Mouse (Mus musculus) limb, embryonic 11.5 days (tissue): ENCODE results near the gene Cd59b. TPM values are rescaled to one million over a fixed set of nuclear protein-coding genes. Genes with fewer than 3 reads are reported as not detected.

Experiments used
- ATAC-seq: fragments of 200-750 bp; cut with Nextera tagmentation; 2 replicates; pipeline ENCODE4 v1.8.0; 2017; ENCODE audit warnings: low read depth; ENCODE audit not compliant: insufficient number of reproducible peaks, low FRiP score, low TSS enrichment
- DNase-seq: peaks from one replicate; pipeline ENCODE4 v3.0.0-alpha.2; 2015; ENCODE audit warnings: low spot score
- H3K27ac ChIP-seq: fragments of 300-500 bp; sonication (generic); replicated peaks from 2 replicates; pipeline ENCODE4 v1.5.1; 2014; ENCODE audit warnings: low read depth, mild to moderate bottlenecking, low read length
- H3K27me3 ChIP-seq: fragments of 300-500 bp; sonication (generic); 2 replicates; pipeline ENCODE4 v1.6.1; 2014; ENCODE audit warnings: mild to moderate bottlenecking, low read length, mixed read lengths; ENCODE audit not compliant: control insufficient read depth, insufficient read depth
- H3K36me3 ChIP-seq: fragments of 300-500 bp; sonication (generic); 2 replicates; pipeline ENCODE4 v1.6.1; 2014; ENCODE audit warnings: mild to moderate bottlenecking, low read length, moderate library complexity, mixed read lengths; ENCODE audit not compliant: control insufficient read depth, insufficient read depth
- H3K4me1 ChIP-seq: fragments of 300-500 bp; sonication (generic); 2 replicates; pipeline ENCODE4 v1.6.1; 2014; ENCODE audit warnings: low read length, mixed read lengths; ENCODE audit not compliant: control insufficient read depth, insufficient read depth
- H3K4me2 ChIP-seq: fragments of 300-500 bp; sonication (generic); 2 replicates; pipeline ENCODE4 v1.6.1; 2014; ENCODE audit warnings: low read depth, mild to moderate bottlenecking, moderate library complexity; ENCODE audit not compliant: severe bottlenecking
- H3K4me3 ChIP-seq: fragments of 300-500 bp; sonication (generic); 2 replicates; pipeline ENCODE4 v1.5.1; 2014; ENCODE audit warnings: low read depth, low read length
- H3K9ac ChIP-seq: fragments of 300-500 bp; sonication (generic); 2 replicates; pipeline ENCODE4 v1.6.1; 2014; ENCODE audit warnings: mild to moderate bottlenecking, low read length
- H3K9me3 ChIP-seq: fragments of 300-500 bp; sonication (generic); 2 replicates; pipeline ENCODE4 v1.6.1; 2016; ENCODE audit warnings: low read length; ENCODE audit not compliant: control insufficient read depth
- WGBS: fragments of 180-500 bp; shearing (Covaris S2); extraction: QIAGEN DNeasy Blood & Tissue Kit; methylation state at CpG from one replicate; pipeline ENCODE4 v1.1.7; 2014; 5-methylcytosine and 5-hydroxymethylcytosine counted together
- polyA plus RNA-seq: library from polyadenylated mRNA; unstranded; fragments of >200 nt; fragmentation: Nextera tagmentation; extraction: Ambion mirVana; gene quantifications from 2 replicates; pipeline ENCODE4 v1.2.1, GENCODE M21; 2014

The Cd59b gene
- polyA plus RNA-seq, 1 experiment from 2014 or later: 4.9 TPM

- no peaks in the 10 kb centered on the region for H3K9me3 ChIP-seq
- no peaks in the 10 kb centered on the region for H3K4me1 ChIP-seq
- DNase-seq (no peak), ATAC-seq (no peak)
- no peak overlapping the region for H3K4me2 ChIP-seq
- no peak overlapping the region for H3K4me3 ChIP-seq
- no peak overlapping the region for H3K9ac ChIP-seq
- H3K27ac ChIP-seq: no peak overlapping the region
- H3K27me3 ChIP-seq: 0 out of 2 replicates have a peak, but pooled peaks cover 3% of the 10 kb centered on the region
- H3K36me3 ChIP-seq: no peaks in the 10 kb centered on the region
- 78% methylated on average over 5 of the region's 5 CpGs for WGBS
These were observed 54.4 kb downstream of the Cd59b start for GRCm38 (mm10) chr2:104124071-104124470.

- DNase-seq (no peak), ATAC-seq (no peak)
- Histone ChIP-seq H3K27me3 (no peaks in the 10 kb centered on the region), H3K4me3 (no peak overlapping the region), H3K36me3 (no peaks in the 10 kb centered on the region), H3K9me3 (no peaks in the 10 kb centered on the region), H3K4me1 (no peaks in the 10 kb centered on the region), H3K4me2 (no peak overlapping the region), H3K9ac (no peak overlapping the region), H3K27ac (no peak overlapping the region)
- 87% methylated on average over 13 of the region's 13 CpGs for WGBS
These were observed 59.3 kb downstream of the Cd59b start for GRCm38 (mm10) chr2:104128803-104129531.

- no peak for ATAC-seq
- WGBS: 81% methylated on average over 6 of the region's 6 CpGs
- H3K36me3 ChIP-seq: no peaks in the 10 kb centered on the region
- no peak overlapping the region for H3K9ac ChIP-seq
- no peak overlapping the region for H3K4me3 ChIP-seq
- no peak overlapping the region for H3K27ac ChIP-seq
- H3K4me1 ChIP-seq: no peaks in the 10 kb centered on the region
- no peak overlapping the region for H3K4me2 ChIP-seq
- no peaks in the 10 kb centered on the region for H3K9me3 ChIP-seq
- no peaks in the 10 kb centered on the region for H3K27me3 ChIP-seq
- no peak for DNase-seq
These were observed 60.5 kb downstream of the Cd59b start for GRCm38 (mm10) chr2:104130165-104130564.

- DNase-seq (peak; percentile 72), ATAC-seq (no peak)
- H3K9me3 ChIP-seq: no peaks in the 10 kb centered on the region
- H3K27me3 ChIP-seq: no peaks in the 10 kb centered on the region
- no peak overlapping the region for H3K4me3 ChIP-seq
- no peak overlapping the region for H3K9ac ChIP-seq
- H3K36me3 ChIP-seq: no peaks in the 10 kb centered on the region
- no peak overlapping the region for H3K27ac ChIP-seq
- H3K4me2 ChIP-seq: no peak overlapping the region
- WGBS: 64% methylated on average over 3 of the region's 3 CpGs
- no peaks in the 10 kb centered on the region for H3K4me1 ChIP-seq
These were observed 61.3 kb downstream of the Cd59b start for GRCm38 (mm10) chr2:104130969-104131368.

- Histone ChIP-seq H3K4me2 (no peak overlapping the region), H3K4me3 (no peak overlapping the region), H3K4me1 (no peaks in the 10 kb centered on the region), H3K9ac (no peak overlapping the region), H3K9me3 (no peaks in the 10 kb centered on the region), H3K27me3 (no peaks in the 10 kb centered on the region), H3K27ac (no peak overlapping the region), H3K36me3 (no peaks in the 10 kb centered on the region)
- 77% methylated on average over 7 of the region's 7 CpGs for WGBS
- no peak for DNase-seq
- ATAC-seq: no peak
These were observed 62.7 kb downstream of the Cd59b start for GRCm38 (mm10) chr2:104132266-104132859.

- Histone ChIP-seq H3K36me3 (no peaks in the 10 kb centered on the region), H3K4me3 (no peak overlapping the region), H3K9ac (no peak overlapping the region), H3K27ac (no peak overlapping the region), H3K4me1 (no peaks in the 10 kb centered on the region), H3K9me3 (no peaks in the 10 kb centered on the region), H3K27me3 (no peaks in the 10 kb centered on the region), H3K4me2 (no peak overlapping the region)
- DNase-seq (no peak), ATAC-seq (no peak)
- 34% methylated on average over 12 of the region's 12 CpGs for WGBS
These were observed 63.6 kb downstream of the Cd59b start for GRCm38 (mm10) chr2:104133042-104133810.

- no peaks in the 10 kb centered on the region for H3K27me3 ChIP-seq
- no peaks in the 10 kb centered on the region for H3K36me3 ChIP-seq
- no peaks in the 10 kb centered on the region for H3K9me3 ChIP-seq
- H3K4me2 ChIP-seq: no peak overlapping the region
- no peaks in the 10 kb centered on the region for H3K4me1 ChIP-seq
- WGBS: 47% methylated on average over 8 of the region's 8 CpGs
- ATAC-seq: peak; percentile 49; the same call in 1 of the 2 replicates
- H3K9ac ChIP-seq: no peak overlapping the region
- peak; percentile 81 for DNase-seq
- no peak overlapping the region for H3K27ac ChIP-seq
- no peak overlapping the region for H3K4me3 ChIP-seq
These were observed 64.8 kb downstream of the Cd59b start for GRCm38 (mm10) chr2:104134150-104135056.

- DNase-seq: no peak
- no peaks in the 10 kb centered on the region for H3K4me1 ChIP-seq
- H3K9me3 ChIP-seq: no peaks in the 10 kb centered on the region
- no peak overlapping the region for H3K4me2 ChIP-seq
- H3K36me3 ChIP-seq: no peaks in the 10 kb centered on the region
- no peaks in the 10 kb centered on the region for H3K27me3 ChIP-seq
- no peak for ATAC-seq
- 70% methylated on average over 2 of the region's 2 CpGs for WGBS
- no peak overlapping the region for H3K9ac ChIP-seq
- no peak overlapping the region for H3K27ac ChIP-seq
- H3K4me3 ChIP-seq: no peak overlapping the region
These were observed 66.3 kb downstream of the Cd59b start for GRCm38 (mm10) chr2:104135920-104136319.
